Mouse (Mus musculus) urinary bladder, postnatal 10 days (tissue): ENCODE results near the gene Pitpnm1.
"Not testable (repeated sequence)": the region's sequence is repeated elsewhere in the genome, so short reads cannot be mapped to it uniquely, and the experiment has no call there.

Experiments
- DNase-seq: peaks from one replicate; pipeline ENCODE4 v3.0.0; 2022; ENCODE audit warnings: low spot score

Gene Pitpnm1

GRCm38 (mm10) chr19:4119716-4120487 lies 20.1 kb downstream of the Pitpnm1 start:
- DNase-seq, result no peak

- DNase-seq, result no peak
These were observed 20.7 kb downstream of the Pitpnm1 start for GRCm38 (mm10) chr19:4120496-4120895.

GRCm38 (mm10) chr19:4121097-4121805 lies 21.5 kb downstream of the Pitpnm1 start:
- DNase-seq, result peak; percentile 93

GRCm38 (mm10) chr19:4121896-4122295 lies 22.1 kb downstream of the Pitpnm1 start:
- not testable (repeated sequence) for DNase-seq

GRCm38 (mm10) chr19:4122411-4123370 lies 22.9 kb downstream of the Pitpnm1 start:
- no peak for DNase-seq

- no peak for DNase-seq
These were observed 24.6 kb downstream of the Pitpnm1 start for GRCm38 (mm10) chr19:4124432-4124831.

- DNase-seq, result not testable (repeated sequence)
These were observed 25.5 kb downstream of the Pitpnm1 start for GRCm38 (mm10) chr19:4125268-4125667.

- DNase-seq, result peak; percentile 90
These were observed 26.2 kb downstream of the Pitpnm1 start, which contains the start of gene Aip for GRCm38 (mm10) chr19:4125741-4126696. TSS of gene Aip (minus strand) at chr19:4125858.

GRCm38 (mm10) chr19:4126759-4127495 lies 27.1 kb downstream of the Pitpnm1 start:
- no peak for DNase-seq

GRCm38 (mm10) chr19:4129462-4129861 lies 29.7 kb downstream of the Pitpnm1 start:
- DNase-seq, result no peak

- DNase-seq, result no peak
These were observed 30.3 kb downstream of the Pitpnm1 start for GRCm38 (mm10) chr19:4130106-4130505.

GRCm38 (mm10) chr19:4131075-4131474 lies 31.3 kb downstream of the Pitpnm1 start:
- DNase-seq, result no peak

- DNase-seq, result no peak
These were observed 32.0 kb downstream of the Pitpnm1 start for GRCm38 (mm10) chr19:4131768-4132167.

GRCm38 (mm10) chr19:4134354-4134753 lies 34.6 kb downstream of the Pitpnm1 start:
- DNase-seq, result no peak

GRCm38 (mm10) chr19:4135229-4135962 lies 35.6 kb downstream of the Pitpnm1 start:
- DNase-seq, result not testable (repeated sequence)

- DNase-seq, result not testable (repeated sequence)
These were observed 36.2 kb downstream of the Pitpnm1 start for GRCm38 (mm10) chr19:4135963-4136345.

GRCm38 (mm10) chr19:4136463-4136862 lies 36.7 kb downstream of the Pitpnm1 start:
- no peak for DNase-seq

GRCm38 (mm10) chr19:4137913-4138312 lies 38.1 kb downstream of the Pitpnm1 start:
- DNase-seq, result no peak

GRCm38 (mm10) chr19:4139446-4139845 lies 39.6 kb downstream of the Pitpnm1 start, which contains the start of gene Gpr152:
TSS of gene Gpr152 (plus strand) at chr19:4139787.
- no peak for DNase-seq
